Mouse (Mus musculus) T-helper 2 cell (primary cell): ENCODE results near the gene Zfp709.
"Not testable (repeated sequence)": the region's sequence is repeated elsewhere in the genome, so short reads cannot be mapped to it uniquely, and the experiment has no call there.

Experiments
- in situ Hi-C: fragments of 300-600 bp; cut with MboI, MseI; formaldehyde crosslinking; loops from one replicate; pipeline ENCODE4 v1.15.1; 2025; ENCODE audit warnings: high pct_unique_total_duplicates

Zfp709 gene

GRCm38 (mm10) chr8:71925791-71926190 is 44.0 kb downstream of the Zfp709 start:
- in situ Hi-C loops = loop anchor here (10.0 kb wide), 1 partner anchor 1061 kb away; the partner anchor contains the start of gene Kcnn1

DNA sequence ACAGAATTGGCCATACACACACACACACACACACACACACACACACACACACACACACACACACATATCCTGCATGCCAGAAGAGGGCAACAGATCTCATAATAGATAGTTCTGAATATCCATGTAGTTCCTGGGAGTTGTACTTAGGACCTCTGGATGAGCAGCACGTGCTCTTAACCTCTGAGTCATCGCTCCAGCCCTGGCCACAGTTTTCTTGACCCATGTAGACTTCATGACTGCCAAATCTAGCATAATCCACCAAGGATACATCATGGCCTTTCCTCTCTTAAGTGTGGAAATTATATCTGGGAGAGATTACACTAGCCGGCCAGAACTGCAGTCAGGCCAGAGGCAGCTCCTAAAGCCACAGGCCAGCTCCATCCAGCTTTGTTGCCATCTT is 44.7 kb downstream of the Zfp709 start:
- in situ Hi-C loops = loop anchor here (10.0 kb wide), 1 partner anchor 1062 kb away; the partner anchor contains the start of gene Kcnn1

DNA sequence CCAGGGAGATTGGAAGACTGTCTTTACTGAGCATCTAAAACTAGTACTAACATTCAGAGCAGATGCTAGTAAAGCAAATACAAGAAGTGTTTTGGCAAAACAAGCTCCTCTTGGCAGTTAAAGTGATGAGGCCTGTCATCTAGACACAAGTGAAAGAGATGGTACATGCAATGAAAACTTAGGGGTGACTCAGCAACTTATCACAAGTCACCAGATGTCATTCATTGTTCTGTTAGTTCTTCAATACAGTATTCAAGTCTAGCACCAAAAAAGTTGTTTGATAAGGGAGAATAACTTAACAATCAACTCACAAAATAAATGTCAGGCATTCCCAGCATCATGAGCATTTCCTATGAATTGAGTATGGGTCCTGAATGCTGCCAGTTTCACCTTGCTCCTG is 46.0 kb downstream of the Zfp709 start:
- in situ Hi-C loops = loop anchor here (10.0 kb wide), 1 partner anchor 1063 kb away; the partner anchor contains the start of gene Kcnn1

- in situ Hi-C loops = not testable (repeated sequence)
Measured at GRCm38 (mm10) chr8:71938037-71938436, 56.2 kb downstream of the Zfp709 start.

DNA sequence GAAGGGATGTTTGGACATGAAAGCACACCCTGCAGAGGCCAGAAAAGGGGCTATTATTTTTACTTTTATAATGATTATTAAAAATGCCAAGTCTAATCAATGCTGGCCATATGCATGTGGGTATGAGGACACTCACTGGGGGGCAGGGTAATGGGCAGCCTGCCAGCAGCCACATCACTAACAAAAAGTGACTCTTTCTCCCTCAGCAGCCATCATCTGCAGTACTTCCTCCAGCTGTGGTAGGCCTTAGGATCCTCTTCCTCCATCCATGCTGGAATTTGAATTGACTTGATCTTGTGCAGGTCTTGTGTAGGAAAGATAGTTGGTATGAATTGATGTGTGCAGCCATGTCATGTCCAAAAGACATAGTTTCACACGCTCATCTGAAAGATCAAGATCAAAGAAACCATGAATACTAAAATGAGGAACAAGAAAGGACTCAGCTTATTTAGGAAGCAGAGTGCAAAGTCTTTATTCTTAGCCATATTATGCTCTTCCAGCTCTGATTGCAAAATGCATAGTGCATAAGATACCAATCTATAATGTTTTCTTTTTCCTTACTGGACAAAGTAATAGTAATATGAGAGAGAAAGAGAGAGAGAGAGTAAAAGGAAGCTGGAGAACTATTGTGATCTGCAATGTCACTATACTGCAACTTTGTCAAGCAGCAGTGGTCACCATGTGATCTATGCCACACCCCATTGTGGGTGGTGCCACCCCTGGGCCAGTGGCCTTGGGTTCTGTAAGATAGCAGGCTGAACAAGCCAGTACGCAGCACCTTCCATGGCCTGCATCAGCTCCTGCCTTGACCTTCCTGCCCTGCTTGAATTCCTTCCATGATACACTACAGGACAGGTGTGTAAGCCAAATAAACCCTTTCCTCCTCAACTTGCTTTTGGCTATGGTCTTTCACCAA is 58.7 kb downstream of the Zfp709 start:
- in situ Hi-C loops = no loop called here

- in situ Hi-C loops = no loop called here
Measured at GRCm38 (mm10) chr8:71941776-71942175, 60.0 kb downstream of the Zfp709 start.
